Mouse (Mus musculus) CD4-positive naive resting alpha-beta T cell, adult 76 days (primary cell): Measurements from ENCODE around the gene Zfp759. TPM values are rescaled to one million over a fixed set of nuclear protein-coding genes. Genes with fewer than 3 reads are reported as not detected.

ENCODE experiments used
- total RNA-seq: library from RNA; stranded (reverse); gene quantifications from one replicate; pipeline ENCODE4 v1.2.4, GENCODE M21; 2023

Gene Zfp759
- total RNA-seq = 2.0 TPM

DNA sequence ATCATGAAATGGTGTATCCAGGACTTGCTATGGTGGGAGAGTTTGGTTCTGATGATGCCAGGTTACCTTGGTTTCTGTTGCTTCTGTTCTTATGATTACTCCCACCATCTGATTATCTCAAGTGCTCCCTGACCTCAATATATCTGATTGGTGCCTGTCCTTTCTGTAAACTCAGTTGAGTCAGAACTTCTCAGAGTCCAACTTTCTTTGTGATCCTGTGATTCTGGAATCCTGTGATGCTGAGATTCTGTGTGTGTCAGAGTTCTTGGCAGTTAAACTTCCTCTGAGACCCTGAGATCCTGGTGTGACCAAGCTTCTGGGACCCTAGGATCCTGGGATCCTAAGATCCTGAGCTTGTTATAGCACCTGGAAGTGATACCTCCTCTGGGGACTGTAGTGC, at the start of gene Zfp759:
Gene Zfp759 (plus strand): TSS at position 301 of the 400 bp plus-strand sequence.

GRCm38 (mm10) chr13:67097876-67098275, 23.6 kb upstream of the Zfp759 start, which contains the start of gene Zfp708:
Zfp708 (minus strand) TSS chr13:67097976.

GRCm38 (mm10) chr13:67108194-67108820, 13.2 kb upstream of the Zfp759 start, which contains the start of gene Gm28557:
Gm28557 (minus strand) TSS chr13:67108604.

GRCm38 (mm10) chr13:67116163-67116562, 5.3 kb upstream of the Zfp759 start, which contains the start of gene Rslcan18:
Rslcan18 (minus strand) TSS chr13:67116263.

GRCm38 (mm10) chr13:67172991-67173722, 51.7 kb downstream of the Zfp759 start, which contains the start of gene Rsl1:
Rsl1 (plus strand) TSS chr13:67173182.

Other genes starting within 250 kb of the Zfp759 start
- gene Gm10767, start 216.7 kb upstream of the Zfp759 start, total RNA-seq = 1.8 TPM
- 1.7 TPM for gene Zfp712, start 60.5 kb upstream of the Zfp759 start, total RNA-seq
- 0.70 TPM for gene Zfp708, start 23.7 kb upstream of the Zfp759 start, total RNA-seq
- 2.4 TPM for gene Gm28557, start 13.1 kb upstream of the Zfp759 start, total RNA-seq
- gene Rslcan18, start 5.4 kb upstream of the Zfp759 start, total RNA-seq = not detected
- 6.3 TPM for gene Rsl1, start 51.5 kb downstream of the Zfp759 start, total RNA-seq
- 1.4 TPM for gene Zfp455, start 72.8 kb downstream of the Zfp759 start, total RNA-seq
- 2.3 TPM for gene Zfp458, start 156.8 kb downstream of the Zfp759 start, total RNA-seq
- not detected for gene Zfp457, start 184.8 kb downstream of the Zfp759 start, total RNA-seq
- 11.8 TPM for gene Zfp595, start 210.9 kb downstream of the Zfp759 start, total RNA-seq
- not detected for gene Gm28044, start 238.9 kb downstream of the Zfp759 start, total RNA-seq
- gene Zfp953, start 238.9 kb downstream of the Zfp759 start, total RNA-seq = 5.2 TPM